Mouse (Mus musculus) myocyte (in vitro differentiated cells): ENCODE measurements around the gene Sox6. TPM values are rescaled to one million over a fixed set of nuclear protein-coding genes. Genes with fewer than 3 reads are reported as not detected.

Source experiments
- H3K27me3 ChIP-seq: one replicate; pipeline ENCODE4 v1.6.1; 2011; ENCODE audit not compliant: control insufficient read depth, insufficient read depth, insufficient read length
- H3K36me3 ChIP-seq: one replicate; pipeline ENCODE4 v1.6.1; 2011; ENCODE audit not compliant: control insufficient read depth, insufficient read depth
- H3K4me2 ChIP-seq: one replicate; pipeline ENCODE4 v1.6.1; 2011; ENCODE audit warnings: low read depth, control low read depth
- H3K4me3 ChIP-seq: one replicate; pipeline ENCODE4 v1.5.1; 2011; ENCODE audit warnings: mild to moderate bottlenecking, control low read depth, moderate library complexity
- H3K79me2 ChIP-seq: one replicate; pipeline ENCODE4 v1.6.1; 2011; ENCODE audit not compliant: control insufficient read depth, insufficient read depth
- H3ac ChIP-seq: one replicate; pipeline ENCODE4 v1.6.1; 2011; ENCODE audit not compliant: control insufficient read depth, insufficient read length
- CEBPB ChIP-seq: IDR thresholded peaks from 2 replicates; pipeline ENCODE4 v1.6.1; 2011; ENCODE audit warnings: mild to moderate bottlenecking, moderate library complexity; ENCODE audit not compliant: poor library complexity, insufficient read depth, severe bottlenecking
- E2F4 ChIP-seq: IDR thresholded peaks from one replicate; pipeline ENCODE4 v1.6.1; 2011; ENCODE audit warnings: mild to moderate bottlenecking, control low read depth, moderate library complexity; ENCODE audit not compliant: insufficient read depth
- MAX ChIP-seq: IDR thresholded peaks from one replicate; pipeline ENCODE4 v1.6.1; 2011; ENCODE audit warnings: low read depth, mild to moderate bottlenecking, control low read depth
- MYOD1 ChIP-seq, 3 experiments: IDR thresholded peaks; one replicate each; pipeline ENCODE4 v1.6.1; 2011; ENCODE audit warnings: control low read depth in 2 of 3, low read depth in 2 of 3, mild to moderate bottlenecking in 2 of 3, moderate library complexity in 1 of 3; ENCODE audit not compliant: insufficient read length in 2 of 3, control insufficient read depth in 1 of 3
- MYOG ChIP-seq, 3 experiments: IDR thresholded peaks; one replicate each; pipeline ENCODE4 v1.6.1; 2011; ENCODE audit warnings: control low read depth in 2 of 3, low read depth in 2 of 3, mild to moderate bottlenecking in 2 of 3; ENCODE audit not compliant: insufficient read length in 2 of 3, control insufficient read depth in 1 of 3, insufficient read depth in 1 of 3
- POLR2A ChIP-seq: IDR thresholded peaks from one replicate; pipeline ENCODE4 v1.6.1; 2011; ENCODE audit warnings: low read depth, mild to moderate bottlenecking, control low read depth, moderate library complexity; ENCODE audit not compliant: insufficient read length
- POLR2AphosphoS2 ChIP-seq: IDR thresholded peaks from one replicate; pipeline ENCODE4 v1.6.1; 2011; ENCODE audit warnings: low read depth, control low read depth; ENCODE audit not compliant: insufficient read length
- REST ChIP-seq: IDR thresholded peaks from one replicate; pipeline ENCODE4 v1.6.1; 2011; ENCODE audit warnings: mild to moderate bottlenecking, control low read depth, moderate library complexity; ENCODE audit not compliant: insufficient read depth, insufficient read length
- SRF ChIP-seq: IDR thresholded peaks from one replicate; pipeline ENCODE4 v1.6.1; 2011; ENCODE audit warnings: low read depth; ENCODE audit not compliant: control insufficient read depth, insufficient read length
- TCF12 ChIP-seq: IDR thresholded peaks from one replicate; pipeline ENCODE4 v1.6.1; 2011; ENCODE audit warnings: mild to moderate bottlenecking, control low read depth; ENCODE audit not compliant: poor library complexity, insufficient read depth, severe bottlenecking
- TCF3 ChIP-seq: IDR thresholded peaks from one replicate; pipeline ENCODE4 v1.6.1; 2011; ENCODE audit warnings: low read depth, control low read depth; ENCODE audit not compliant: insufficient read length
- USF1 ChIP-seq: IDR thresholded peaks from one replicate; pipeline ENCODE4 v1.6.1; 2011; ENCODE audit warnings: low read depth, mild to moderate bottlenecking, control low read depth, moderate library complexity
- polyA plus RNA-seq: library from polyadenylated mRNA; unstranded; fragments of >200 nt; fragmentation: generic; extraction: Trizol; gene quantifications from one replicate; pipeline ENCODE4 v1.2.1, GENCODE M21; 2012; ENCODE audit warnings: missing spikeins

The Sox6 gene
- polyA plus RNA-seq, 1 experiment: 0.11 TPM

GRCm38 (mm10) chr7:115568301-115568700, 470.3 kb downstream of the Sox6 start:
- H3K36me3 ChIP-seq: no peaks in the 10 kb centered on the region
- no peak overlapping the region for H3K4me3 ChIP-seq
- H3K4me2 ChIP-seq: no peak overlapping the region
- TF ChIP-seq REST: no peak
- TF ChIP-seq MYOG (IDR thresholded peaks at IDR 0.05; ENCODE audit: control insufficient read depth in 1 of 3, insufficient read depth in 1 of 3, insufficient read length in 2 of 3, low read depth in 2 of 3): no peak
- no peak for TF ChIP-seq TCF12
- TF ChIP-seq USF1: no peak
- no peak for TF ChIP-seq TCF3
- TF ChIP-seq POLR2AphosphoS2: no peak
- TF ChIP-seq POLR2A: no peak
- no peak for TF ChIP-seq E2F4
- no peak for TF ChIP-seq CEBPB
- no peak for TF ChIP-seq MAX
- TF ChIP-seq SRF: no peak
- TF ChIP-seq MYOD1 (IDR thresholded peaks at IDR 0.05; ENCODE audit: control insufficient read depth in 1 of 3, insufficient read length in 2 of 3, low read depth in 2 of 3): no peak
- no peaks in the 10 kb centered on the region for H3K79me2 ChIP-seq
- no peak overlapping the region for H3ac ChIP-seq
- no peaks in the 10 kb centered on the region for H3K27me3 ChIP-seq

GRCm38 (mm10) chr7:115566818-115567217, 471.8 kb downstream of the Sox6 start:
- no peak for TF ChIP-seq USF1
- no peaks in the 10 kb centered on the region for H3K79me2 ChIP-seq
- H3ac ChIP-seq: no peak overlapping the region
- H3K27me3 ChIP-seq: no peaks in the 10 kb centered on the region
- H3K4me3 ChIP-seq: no peak overlapping the region
- no peak overlapping the region for H3K4me2 ChIP-seq
- no peaks in the 10 kb centered on the region for H3K36me3 ChIP-seq

GRCm38 (mm10) chr7:115565060-115565426, 473.6 kb downstream of the Sox6 start:
- no peak overlapping the region for H3ac ChIP-seq
- no peaks in the 10 kb centered on the region for H3K79me2 ChIP-seq
- no peaks in the 10 kb centered on the region for H3K27me3 ChIP-seq
- no peak overlapping the region for H3K4me3 ChIP-seq
- H3K4me2 ChIP-seq: no peak overlapping the region
- no peak for TF ChIP-seq E2F4
- TF ChIP-seq TCF12: no peak
- no peak for TF ChIP-seq USF1
- TF ChIP-seq TCF3: no peak
- H3K36me3 ChIP-seq: no peaks in the 10 kb centered on the region

GRCm38 (mm10) chr7:115564359-115565059, 474.1 kb downstream of the Sox6 start:
- H3K79me2 ChIP-seq: no peaks in the 10 kb centered on the region
- TF ChIP-seq POLR2A: no peak
- no peak for TF ChIP-seq CEBPB

GRCm38 (mm10) chr7:115556677-115557076, 481.9 kb downstream of the Sox6 start:
- H3ac ChIP-seq: no peak overlapping the region
- no peaks in the 10 kb centered on the region for H3K79me2 ChIP-seq
- H3K36me3 ChIP-seq: no peaks in the 10 kb centered on the region
- TF ChIP-seq TCF12 (no peak), MYOG (IDR thresholded peaks at IDR 0.05; ENCODE audit: control insufficient read depth in 1 of 3, insufficient read depth in 1 of 3, insufficient read length in 2 of 3, low read depth in 2 of 3) (no peak), MAX (no peak), REST (no peak), POLR2A (no peak), USF1 (no peak), TCF3 (no peak), POLR2AphosphoS2 (no peak), MYOD1 (IDR thresholded peaks at IDR 0.05; ENCODE audit: control insufficient read depth in 1 of 3, insufficient read length in 2 of 3, low read depth in 2 of 3) (no peak)
- no peaks in the 10 kb centered on the region for H3K27me3 ChIP-seq
- H3K4me3 ChIP-seq: no peak overlapping the region
- H3K4me2 ChIP-seq: no peak overlapping the region

More at GRCm38 (mm10) chr7:115564359-115565059, 474.1 kb downstream of the Sox6 start:
- Histone ChIP-seq H3K27me3 (no peaks in the 10 kb centered on the region), H3ac (no peak overlapping the region), H3K36me3 (no peaks in the 10 kb centered on the region), H3K4me2 (no peak overlapping the region), H3K4me3 (no peak overlapping the region)

- Histone ChIP-seq H3K4me2 (no peak overlapping the region), H3K79me2 (no peaks in the 10 kb centered on the region), H3K27me3 (no peaks in the 10 kb centered on the region), H3K36me3 (no peaks in the 10 kb centered on the region), H3ac (no peak overlapping the region), H3K4me3 (no peak overlapping the region)
- TF ChIP-seq MYOG (IDR thresholded peaks at IDR 0.05; ENCODE audit: control insufficient read depth in 1 of 3, insufficient read depth in 1 of 3, insufficient read length in 2 of 3, low read depth in 2 of 3): no peak
- TF ChIP-seq TCF3: no peak
- no peak for TF ChIP-seq CEBPB
- TF ChIP-seq TCF12: no peak
- TF ChIP-seq USF1: no peak
Measured at GRCm38 (mm10) chr7:115550197-115550804, 488.3 kb downstream of the Sox6 start.
